In the genomic region with DNA sequence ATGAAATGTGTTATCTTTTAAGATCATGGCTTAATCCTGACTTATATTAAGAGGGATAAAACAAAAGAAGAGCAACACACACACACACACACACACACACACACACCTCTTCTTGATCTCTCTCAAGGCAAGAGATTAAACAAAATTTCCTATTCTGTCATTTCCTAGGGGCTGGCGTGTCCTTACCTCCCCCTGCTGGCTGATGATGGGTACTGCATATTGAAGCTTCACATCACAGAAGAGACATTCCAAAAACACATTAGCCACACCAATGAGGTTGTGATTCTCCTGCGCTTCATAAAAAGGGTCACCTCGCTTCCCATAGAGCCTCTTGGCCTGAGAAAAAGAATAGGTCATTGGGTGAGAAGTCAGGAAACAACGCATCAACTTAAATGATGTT, we compare ENCODE assay signal across 9 mouse cellular contexts.
DNase-seq lines count a peak whose midpoint lies in the region; ATAC-seq and TF ChIP-seq lines count a peak whose summit lies in the region.
"Had no signal": no experiment of that assay in that cellular context is flagged by ENCODE, and none has a peak within 500 bp of the region (broad histone marks: within the 10 kb centered on the region; RNA-seq: fewer than 3 reads in every experiment).

No protein-coding gene starts in this region.

- peak; percentile 76 for DNase-seq in forebrain, embryonic 14.5 days (ENCODE audit: low spot score)
- DNase-seq in right cerebral cortex, adult 2 months (ENCODE audit: low spot score in 2 of 2) = peak; percentile 61 to 63
- no peak for DNase-seq in right cerebral cortex, postnatal 14 days
- peak; percentile 57 for DNase-seq in cerebellum, adult 8-10 months
- peak; percentile 76 for DNase-seq in hindbrain, embryonic 14.5 days (ENCODE audit: low spot score)
- peak; percentile 73 for DNase-seq in lung, embryonic 14.5 days
- DNase-seq in spleen, postnatal 10 days (ENCODE audit: low spot score in 2 of 2) = peak; percentile 23 to 68

- no peaks in the 10 kb centered on the region for H3K4me1 ChIP-seq in forebrain, embryonic 14.5 days (ENCODE audit: control insufficient read depth, insufficient read depth, low read length)
- H3K4me1 ChIP-seq in forebrain, embryonic 13.5 days = no peaks in the 10 kb centered on the region
- H3K4me1 ChIP-seq in hindbrain, embryonic 14.5 days (replicated peaks; ENCODE audit: control insufficient read depth, insufficient read depth, low read length) = no peaks in the 10 kb centered on the region
- H3K4me1 ChIP-seq in lung, embryonic 14.5 days (ENCODE audit: insufficient read depth) = no peaks in the 10 kb centered on the region
- H3K4me1 ChIP-seq: stomach, embryonic 15.5 days had no signal

- TF ChIP-seq CTCF in lung, embryonic 14.5 days (IDR thresholded peaks at IDR 0.05; ENCODE audit: low read depth) = peak; percentile 96

- H3K9ac ChIP-seq in forebrain, embryonic 14.5 days (ENCODE audit: low read length) = no peak overlapping the region
- no peak overlapping the region for H3K9ac ChIP-seq in forebrain, embryonic 13.5 days
- H3K9ac ChIP-seq in hindbrain, embryonic 14.5 days = no peak overlapping the region
- H3K9ac ChIP-seq in lung, embryonic 14.5 days = no peak overlapping the region
- H3K9ac ChIP-seq: stomach, embryonic 15.5 days had no signal

- H3K27ac ChIP-seq in forebrain, embryonic 14.5 days (ENCODE audit: low read depth, low read length) = no peak overlapping the region
- H3K27ac ChIP-seq in forebrain, embryonic 13.5 days = no peak overlapping the region
- H3K27ac ChIP-seq in hindbrain, embryonic 14.5 days = no peak overlapping the region
- no peak overlapping the region for H3K27ac ChIP-seq in lung, embryonic 14.5 days (ENCODE audit: low read depth)
- H3K27ac ChIP-seq: stomach, embryonic 15.5 days had no signal

- H3K9me3 ChIP-seq in forebrain, embryonic 14.5 days (replicated peaks; ENCODE audit: control insufficient read depth, low read length) = no peaks in the 10 kb centered on the region
- no peaks in the 10 kb centered on the region for H3K9me3 ChIP-seq in forebrain, embryonic 13.5 days (replicated peaks)
- no peaks in the 10 kb centered on the region for H3K9me3 ChIP-seq in hindbrain, embryonic 14.5 days (ENCODE audit: control insufficient read depth, low read length)
- H3K9me3 ChIP-seq in lung, embryonic 14.5 days (ENCODE audit: low read depth, low read length) = no peaks in the 10 kb centered on the region
- H3K9me3 ChIP-seq: stomach, embryonic 15.5 days had no signal

- H3K4me2 ChIP-seq in forebrain, embryonic 14.5 days (ENCODE audit: low read length) = no peak overlapping the region
- H3K4me2 ChIP-seq in forebrain, embryonic 13.5 days = no peak overlapping the region
- H3K4me2 ChIP-seq in hindbrain, embryonic 14.5 days (replicated peaks) = no peak overlapping the region
- no peak overlapping the region for H3K4me2 ChIP-seq in lung, embryonic 14.5 days
- H3K4me2 ChIP-seq: stomach, embryonic 15.5 days had no signal

- H3K4me3 ChIP-seq in forebrain, embryonic 14.5 days (ENCODE audit: low read depth, low read length) = no peak overlapping the region
- H3K4me3 ChIP-seq in forebrain, embryonic 13.5 days = no peak overlapping the region
- no peak overlapping the region for H3K4me3 ChIP-seq in hindbrain, embryonic 14.5 days (replicated peaks; ENCODE audit: low read length)
- no peak overlapping the region for H3K4me3 ChIP-seq in lung, embryonic 14.5 days (ENCODE audit: low read depth, low read length)
- H3K4me3 ChIP-seq: stomach, embryonic 15.5 days had no signal

- peak; percentile 32; the same call in 1 of the 2 replicates for ATAC-seq in forebrain, embryonic 14.5 days
- no peak for ATAC-seq in forebrain, embryonic 13.5 days
- no peak for ATAC-seq in hindbrain, embryonic 14.5 days (ENCODE audit: low FRiP score)
- ATAC-seq in lung, embryonic 14.5 days (ENCODE audit: insufficient read depth) = 0 out of 2 replicates have a peak, but pooled peaks have one; percentile 31

- H3K27me3 ChIP-seq in forebrain, embryonic 14.5 days (replicated peaks; ENCODE audit: control insufficient read depth, insufficient read depth, low read length) = no peaks in the 10 kb centered on the region
- H3K27me3 ChIP-seq in forebrain, embryonic 13.5 days = no peaks in the 10 kb centered on the region
- H3K27me3 ChIP-seq in hindbrain, embryonic 14.5 days (ENCODE audit: control insufficient read depth, insufficient read depth, low read length) = no peaks in the 10 kb centered on the region
- no peaks in the 10 kb centered on the region for H3K27me3 ChIP-seq in lung, embryonic 14.5 days (ENCODE audit: insufficient read depth, low read length)
- H3K27me3 ChIP-seq: stomach, embryonic 15.5 days had no signal

- peaks cover 23% of the 10 kb centered on the region; the same call in 1 of the 2 replicates for H3K36me3 ChIP-seq in forebrain, embryonic 14.5 days (ENCODE audit: control insufficient read depth, insufficient read depth, low read length)
- H3K36me3 ChIP-seq in forebrain, embryonic 13.5 days (ENCODE audit: poor library complexity, severe bottlenecking) = peaks cover 44% of the 10 kb centered on the region
- peaks cover 53% of the 10 kb centered on the region for H3K36me3 ChIP-seq in hindbrain, embryonic 14.5 days (replicated peaks; ENCODE audit: control insufficient read depth, insufficient read depth)
- peaks cover 73% of the 10 kb centered on the region for H3K36me3 ChIP-seq in lung, embryonic 14.5 days (ENCODE audit: insufficient read depth)

- WGBS in forebrain, embryonic 14.5 days = 40% methylated on average over 4 of the region's 4 CpGs
- 48% methylated on average over 4 of the region's 4 CpGs for WGBS in forebrain, embryonic 13.5 days
- 35% methylated on average over 4 of the region's 4 CpGs for WGBS in hindbrain, embryonic 14.5 days
- 35% methylated on average over 4 of the region's 4 CpGs for WGBS in lung, embryonic 14.5 days

Comparison
In these comparisons a context has a peak if more than half of its experiments do, and no peak if none do; other contexts are left out.
1. ATAC-seq: peak in forebrain, embryonic 14.5 days (single experiment) and lung, embryonic 14.5 days (single experiment); none in forebrain, embryonic 13.5 days (single experiment) and hindbrain, embryonic 14.5 days (single experiment).